Mouse (Mus musculus) G1E-ER4 (cell line): ENCODE measurements around the gene Olfr1360. TPM values are rescaled to one million over a fixed set of nuclear protein-coding genes. Genes with fewer than 3 reads are reported as not detected.

ENCODE experiments used
- GATA1 ChIP-seq: IDR thresholded peaks from one replicate; pipeline ENCODE4 v1.8.0; 2012; ENCODE audit warnings: low read length, inconsistent platforms
- polyA plus RNA-seq: library from polyadenylated mRNA; stranded (reverse); fragments of >175 nt; gene quantifications from 2 replicates; pipeline ENCODE4 v1.2.3, GENCODE M21; 2012

Olfr1360 gene
- polyA plus RNA-seq, 1 experiment, result not detected

DNA sequence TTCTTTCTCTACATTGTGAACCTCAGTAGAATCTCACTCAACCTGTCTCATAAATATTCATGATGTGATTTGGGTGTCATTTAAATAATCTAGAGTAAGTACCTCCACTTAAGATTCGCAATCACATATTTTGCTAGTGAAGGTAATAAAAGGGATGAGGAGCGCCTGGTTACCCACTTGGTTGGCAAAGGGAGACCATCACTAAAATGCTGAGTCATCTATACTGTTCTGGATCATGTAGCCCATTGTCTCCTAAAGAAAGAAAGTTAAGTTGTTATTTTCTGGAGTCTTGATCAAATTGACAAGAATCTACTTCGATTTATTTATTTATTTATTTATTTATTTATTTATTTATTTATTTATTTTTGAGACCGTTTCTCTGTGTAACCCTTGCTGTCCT, 29.5 kb upstream of the Olfr1360 start:
- TF ChIP-seq GATA1, result no peak

DNA sequence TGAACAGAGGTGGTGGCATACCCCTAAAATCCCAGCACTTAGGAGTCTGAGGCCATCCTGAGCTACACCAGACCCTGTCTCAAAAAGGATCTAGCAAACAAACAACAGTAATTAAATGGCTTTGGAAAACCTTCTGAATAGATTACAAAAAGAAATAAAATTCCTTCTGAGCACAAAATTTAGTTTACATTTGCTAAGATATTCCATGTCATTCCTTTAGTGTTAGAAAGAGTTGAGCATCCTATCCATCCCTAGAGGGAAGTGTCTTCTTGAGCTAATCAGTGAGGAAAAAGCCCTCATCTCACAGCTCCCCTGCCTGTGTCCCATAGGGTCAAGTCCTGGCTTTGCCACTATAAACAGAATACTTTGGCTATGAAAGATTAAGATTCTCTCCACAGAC, 20.6 kb upstream of the Olfr1360 start, which contains the start of gene Olfr1359:
TSS of gene Olfr1359 (plus strand) at position 301 of the 400 bp plus-strand sequence.
- TF ChIP-seq GATA1, result no peak

DNA sequence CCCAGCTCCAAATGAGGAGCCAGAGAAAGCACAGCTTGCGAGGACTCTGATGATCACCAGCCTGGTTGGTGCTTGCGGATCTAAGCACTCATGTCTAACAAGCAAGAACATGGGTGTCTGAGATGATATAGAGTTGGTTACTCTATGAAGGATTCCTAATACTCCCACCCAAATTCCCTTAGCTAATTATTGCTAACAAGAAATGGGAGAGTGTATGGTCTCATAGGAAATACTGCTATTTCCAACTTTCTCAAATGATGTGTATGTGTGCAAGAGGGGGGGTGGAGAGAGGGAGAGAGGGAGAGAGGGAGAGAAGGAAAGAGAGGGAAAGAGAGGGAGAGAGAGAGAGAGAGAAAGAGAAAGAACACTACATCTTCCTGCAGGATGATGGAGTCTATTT, 13.9 kb downstream of the Olfr1360 start, which contains the start of gene Olfr1361:
TSS of gene Olfr1361 (minus strand) at position 101 of the 400 bp plus-strand sequence.
- TF ChIP-seq GATA1, result no peak

DNA sequence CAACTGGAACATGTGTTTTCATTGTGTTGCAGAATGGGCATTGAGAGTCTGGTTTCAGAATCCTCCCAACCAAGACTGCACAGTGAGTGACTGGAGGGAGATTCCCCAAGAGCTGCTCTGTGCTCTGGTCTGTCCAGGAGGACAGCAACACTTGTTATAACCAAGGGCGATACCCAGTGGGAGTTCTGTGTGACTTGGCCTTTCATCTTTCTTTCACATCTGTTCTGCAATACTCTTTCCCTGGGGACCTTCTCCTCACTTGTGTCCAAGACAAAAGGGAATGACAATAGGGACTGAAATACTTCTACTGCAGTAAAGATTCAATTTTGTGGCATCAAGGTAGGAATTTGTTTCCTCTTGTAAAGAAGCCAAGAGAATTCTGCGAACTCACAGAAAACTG, 34.8 kb downstream of the Olfr1360 start, which contains the start of gene Olfr11:
TSS of gene Olfr11 (minus strand) at position 101 of the 400 bp plus-strand sequence.
- no peak for TF ChIP-seq GATA1

Other genes with a start within 250 kb of the Olfr1360 start
- gene Pgbd1, start 236.3 kb downstream of the Olfr1360 start, polyA plus RNA-seq, result 0.17 and 0.22 TPM in 2 replicates
- 2.7 and 3.1 TPM in 2 replicates for gene Zscan26, start 223.7 kb downstream of the Olfr1360 start, polyA plus RNA-seq
- gene Nkapl, start 208.9 kb downstream of the Olfr1360 start, polyA plus RNA-seq, result 1.1 and 1.9 TPM in 2 replicates
- not detected in 2 replicates for gene Zkscan4, start 198.5 kb downstream of the Olfr1360 start, polyA plus RNA-seq
- gene Gm10065, start 198.0 kb downstream of the Olfr1360 start, polyA plus RNA-seq, result not detected in 2 replicates
- 0.04 TPM in 1 of 2 replicates, not detected in the other for gene AK157302, start 182.2 kb downstream of the Olfr1360 start, polyA plus RNA-seq
- gene Gm11273, start 176.0 kb downstream of the Olfr1360 start, polyA plus RNA-seq, result 16.7 and 23.3 TPM in 2 replicates
- gene Zkscan8, start 146.3 kb downstream of the Olfr1360 start, polyA plus RNA-seq, result 5.9 and 6.2 TPM in 2 replicates
- not detected in 2 replicates for gene Olfr1366, start 134.6 kb downstream of the Olfr1360 start, polyA plus RNA-seq
- not detected in 2 replicates for gene Olfr1535, start 117.5 kb downstream of the Olfr1360 start, polyA plus RNA-seq
- gene Olfr1364, start 95.6 kb downstream of the Olfr1360 start, polyA plus RNA-seq, result not detected in 2 replicates
- not detected in 2 replicates for gene Olfr1362, start 63.4 kb downstream of the Olfr1360 start, polyA plus RNA-seq
- gene Olfr11, start 34.9 kb downstream of the Olfr1360 start, polyA plus RNA-seq, result not detected in 2 replicates
- not detected in 2 replicates for gene Olfr1361, start 14.0 kb downstream of the Olfr1360 start, polyA plus RNA-seq
- not detected in 2 replicates for gene Olfr1359, start 20.7 kb upstream of the Olfr1360 start, polyA plus RNA-seq
- 9.8 and 10.6 TPM in 2 replicates for gene Hist1h2bl, start 38.7 kb upstream of the Olfr1360 start, polyA plus RNA-seq
- gene Hist1h2ai, start 39.0 kb upstream of the Olfr1360 start, polyA plus RNA-seq, result 372 and 421 TPM in 2 replicates
- 53.9 and 54.4 TPM in 2 replicates for gene Hist1h3h, start 40.3 kb upstream of the Olfr1360 start, polyA plus RNA-seq
- 1.9 and 2.1 TPM in 2 replicates for gene Hist1h2bm, start 44.6 kb upstream of the Olfr1360 start, polyA plus RNA-seq
- 1.9 and 2.4 TPM in 2 replicates for gene Hist1h4j, start 57.7 kb upstream of the Olfr1360 start, polyA plus RNA-seq
- gene Hist1h4k, start 73.1 kb upstream of the Olfr1360 start, polyA plus RNA-seq, result 22.6 and 25.4 TPM in 2 replicates
- 69.0 and 85.5 TPM in 2 replicates for gene Hist1h2ak, start 76.4 kb upstream of the Olfr1360 start, polyA plus RNA-seq
- 1.4 and 1.7 TPM in 2 replicates for gene Hist1h2bn, start 76.7 kb upstream of the Olfr1360 start, polyA plus RNA-seq
- 3.3 and 4.5 TPM in 2 replicates for gene Hist1h1b, start 103.2 kb upstream of the Olfr1360 start, polyA plus RNA-seq
- 36.7 and 37.8 TPM in 2 replicates for gene Hist1h3i, start 106.0 kb upstream of the Olfr1360 start, polyA plus RNA-seq
- 16.6 and 26.9 TPM in 2 replicates for gene Hist1h2an, start 109.8 kb upstream of the Olfr1360 start, polyA plus RNA-seq
- 5.5 and 8.7 TPM in 2 replicates for gene Hist1h2bp, start 110.1 kb upstream of the Olfr1360 start, polyA plus RNA-seq
- 14.0 and 15.0 TPM in 2 replicates for gene Hist1h2bq, start 132.8 kb upstream of the Olfr1360 start, polyA plus RNA-seq
- 4,601 and 5,007 TPM in 2 replicates for gene Hist1h2ao, start 133.1 kb upstream of the Olfr1360 start, polyA plus RNA-seq
- 6.1 and 9.7 TPM in 2 replicates for gene Hist1h4m, start 134.3 kb upstream of the Olfr1360 start, polyA plus RNA-seq
- gene Hist1h4n, start 154.8 kb upstream of the Olfr1360 start, polyA plus RNA-seq, result 16.6 and 26.1 TPM in 2 replicates
- gene Hist1h2ap, start 156.1 kb upstream of the Olfr1360 start, polyA plus RNA-seq, result 9,534 and 19,469 TPM in 2 replicates
- gene Hist1h2br, start 156.3 kb upstream of the Olfr1360 start, polyA plus RNA-seq, result 13.3 and 14.2 TPM in 2 replicates